Mouse (Mus musculus) splenic B cell, adult 2 months (primary cell): ENCODE results near the gene Apmap.

Experiments used
- DNase-seq: peaks from one replicate; pipeline ENCODE4 v3.0.0-alpha.2; 2011; ENCODE audit warnings: low read depth, low spot score
- H3K27me3 ChIP-seq: 2 replicates; pipeline ENCODE4 v1.6.1; 2012; ENCODE audit warnings: mild to moderate bottlenecking, low read length, moderate library complexity, mixed read lengths; ENCODE audit not compliant: control insufficient read depth, poor library complexity, insufficient read depth, severe bottlenecking
- H3K36me3 ChIP-seq: 2 replicates; pipeline ENCODE4 v1.6.1; 2012; ENCODE audit warnings: mild to moderate bottlenecking, low read length, moderate library complexity, mixed read lengths; ENCODE audit not compliant: control insufficient read depth, poor library complexity, insufficient read depth, severe bottlenecking

The Apmap gene

DNA sequence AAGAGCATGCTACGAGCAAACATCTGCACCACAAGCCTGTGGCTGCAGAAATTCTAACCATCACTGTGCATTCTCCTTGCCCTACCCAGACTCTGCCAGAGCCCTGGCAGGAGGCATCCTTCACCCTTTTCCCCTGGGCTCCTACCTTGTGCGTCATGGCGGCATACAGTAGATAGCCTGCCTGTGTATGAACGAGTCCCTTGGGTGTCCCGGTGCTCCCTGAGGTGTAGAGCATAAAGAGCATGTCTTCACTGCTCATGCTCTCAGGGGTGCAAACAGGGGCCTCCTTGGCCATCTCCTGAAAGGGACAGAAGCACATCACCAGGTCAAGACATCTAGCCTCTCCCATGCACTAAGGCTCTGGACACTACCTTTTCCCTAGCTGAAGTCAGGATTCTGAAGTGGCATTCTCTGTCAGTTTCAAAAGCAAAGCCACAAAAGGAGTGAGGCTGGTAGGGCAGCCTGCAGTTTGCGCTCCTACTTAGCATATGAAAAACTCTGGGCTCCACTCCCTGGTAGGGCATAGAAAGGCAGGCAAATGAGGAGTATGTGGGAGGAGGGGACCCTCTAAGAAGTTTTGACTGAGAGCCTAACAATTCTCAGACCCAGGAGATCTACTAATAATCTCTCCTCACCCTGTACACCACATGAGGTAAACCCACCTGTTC is 29.5 kb upstream of the Apmap start:
- H3K36me3 ChIP-seq, result peaks cover 23% of the 10 kb centered on the region
- no peaks in the 10 kb centered on the region for H3K27me3 ChIP-seq
- DNase-seq, result no peak

DNA sequence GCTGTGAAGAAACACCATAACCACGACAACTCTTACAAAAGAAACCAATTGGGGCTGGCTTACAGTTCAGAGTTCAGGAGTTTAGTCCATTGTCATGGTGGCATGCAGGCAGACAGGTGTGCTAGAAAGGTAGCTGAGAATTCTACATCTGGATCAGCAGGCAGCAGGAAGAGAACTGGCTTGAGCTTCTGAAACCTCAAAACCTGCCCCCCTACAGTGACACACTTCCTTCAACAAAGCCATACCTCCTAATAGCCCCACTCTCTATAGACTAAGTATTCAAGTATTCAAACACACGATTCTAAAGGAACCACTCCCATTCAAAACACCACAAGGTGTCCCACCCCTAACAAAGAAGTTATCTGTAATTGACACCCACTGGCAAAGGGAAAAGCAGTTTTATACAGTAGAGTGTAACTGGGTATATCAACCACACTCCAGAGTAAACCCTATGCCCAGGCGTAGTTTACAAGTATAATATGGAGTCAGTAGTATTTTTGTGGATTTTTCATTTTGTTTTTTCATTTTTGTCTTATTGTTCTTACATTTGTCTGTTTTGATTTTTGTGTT is 27.6 kb upstream of the Apmap start:
- no peaks in the 10 kb centered on the region for H3K27me3 ChIP-seq
- H3K36me3 ChIP-seq, result peaks cover 21% of the 10 kb centered on the region
- no peak for DNase-seq

DNA sequence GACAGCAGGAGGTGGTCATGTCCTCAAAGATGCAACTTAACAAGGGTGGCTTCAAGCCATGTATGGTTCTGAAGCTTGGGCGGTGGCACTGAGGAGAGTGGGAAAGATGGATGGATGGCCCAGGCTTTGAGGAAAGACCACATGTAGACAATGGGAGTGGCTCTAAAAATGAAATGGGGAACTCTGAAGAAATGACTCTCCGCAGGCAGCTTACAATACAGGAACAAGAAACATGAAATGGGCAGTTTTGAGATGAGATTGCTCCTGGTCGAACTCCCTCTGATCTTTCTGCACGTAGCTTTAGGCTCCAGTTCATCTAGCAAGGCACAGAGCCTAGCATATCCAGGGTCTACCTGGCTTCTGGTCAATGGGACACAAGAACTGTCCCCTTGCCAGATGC is 20.9 kb upstream of the Apmap start:
- H3K36me3 ChIP-seq, result peaks cover 15% of the 10 kb centered on the region
- no peaks in the 10 kb centered on the region for H3K27me3 ChIP-seq
- DNase-seq, result no peak

DNA sequence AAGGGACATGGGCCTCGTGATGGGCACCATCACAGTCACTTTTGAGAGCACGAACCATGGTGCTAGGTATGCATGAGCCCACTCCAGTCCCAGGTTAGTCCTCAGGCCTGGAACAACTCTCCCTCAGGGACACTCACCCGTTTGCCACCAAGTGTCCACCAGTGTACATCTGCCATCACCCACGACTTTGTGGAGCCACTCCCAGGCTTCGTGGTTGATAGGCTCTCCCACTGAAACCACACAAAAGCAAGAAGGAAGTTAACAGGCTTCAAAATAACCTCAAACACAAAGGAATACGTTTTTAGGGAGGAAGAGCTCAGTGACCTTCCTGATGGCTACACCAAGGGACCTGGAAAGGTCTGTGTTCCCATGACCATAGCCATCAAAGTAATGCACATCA is 18.8 kb upstream of the Apmap start:
- H3K27me3 ChIP-seq, result no peaks in the 10 kb centered on the region
- no peak for DNase-seq
- peaks cover 14% of the 10 kb centered on the region for H3K36me3 ChIP-seq

DNA sequence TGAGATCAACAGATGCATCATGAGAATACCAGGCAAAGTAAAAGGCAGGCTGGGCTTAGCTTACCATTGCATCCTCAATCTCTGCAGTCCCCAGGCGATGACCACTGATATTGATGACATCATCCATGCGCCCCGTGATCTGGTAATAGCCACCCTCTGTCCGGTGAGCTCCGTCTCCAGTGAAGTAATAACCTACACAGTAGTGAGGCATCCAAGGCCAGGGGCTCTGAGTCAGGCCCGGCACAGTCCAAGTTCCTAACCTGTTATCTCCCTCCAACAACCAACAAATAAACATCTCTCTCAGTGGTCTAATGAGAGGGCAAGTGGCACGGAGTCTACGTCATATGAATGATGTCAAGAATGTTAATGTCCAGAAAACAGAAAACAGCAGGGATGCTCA is 16.6 kb upstream of the Apmap start:
- peaks cover 15% of the 10 kb centered on the region for H3K36me3 ChIP-seq
- DNase-seq, result no peak

DNA sequence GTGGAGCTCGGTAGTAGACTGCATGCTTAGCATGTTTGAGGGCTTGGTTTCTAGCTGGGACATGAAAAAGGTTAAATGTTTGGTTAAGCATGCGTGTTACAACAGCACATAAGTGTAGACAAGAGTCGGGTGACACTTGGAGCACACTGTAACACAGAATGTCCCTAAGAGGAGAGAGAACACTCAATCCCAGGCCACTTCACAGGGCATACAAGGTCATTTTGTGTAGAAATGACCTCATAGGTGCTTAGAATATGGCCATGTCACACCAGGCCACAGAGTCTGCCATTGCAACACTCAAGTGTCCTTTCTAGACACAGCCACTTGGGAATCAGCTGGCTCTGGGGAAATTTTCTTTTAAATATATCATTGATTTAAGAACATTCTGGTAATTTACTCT is 15.6 kb upstream of the Apmap start:
- DNase-seq, result no peak
- H3K36me3 ChIP-seq, result peaks cover 21% of the 10 kb centered on the region
- no peaks in the 10 kb centered on the region for H3K27me3 ChIP-seq

More for the DNA sequence above, 16.6 kb upstream of the Apmap start:
- H3K27me3 ChIP-seq, result no peaks in the 10 kb centered on the region

DNA sequence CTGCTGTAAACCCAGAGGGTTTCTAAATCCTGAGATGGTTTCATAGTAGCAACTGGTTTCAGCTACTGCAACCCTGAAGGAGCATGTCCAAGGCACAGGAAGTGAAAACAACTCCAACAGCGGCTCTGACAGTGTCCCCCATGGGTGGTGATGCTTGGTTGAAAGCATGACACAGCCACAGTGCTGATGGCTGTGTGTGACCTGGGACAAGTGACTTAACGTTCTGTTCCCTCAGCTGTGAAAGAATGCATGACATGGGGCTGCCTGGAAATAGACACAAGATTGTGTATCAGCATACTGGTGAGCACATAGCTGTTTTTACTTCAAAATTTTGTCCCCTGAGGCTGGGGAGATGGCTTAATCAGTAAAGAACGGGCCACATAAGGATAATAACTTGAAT is 13.3 kb upstream of the Apmap start:
- no peak for DNase-seq
- Histone ChIP-seq H3K27me3 (no peaks in the 10 kb centered on the region), H3K36me3 (peaks cover 16% of the 10 kb centered on the region)

DNA sequence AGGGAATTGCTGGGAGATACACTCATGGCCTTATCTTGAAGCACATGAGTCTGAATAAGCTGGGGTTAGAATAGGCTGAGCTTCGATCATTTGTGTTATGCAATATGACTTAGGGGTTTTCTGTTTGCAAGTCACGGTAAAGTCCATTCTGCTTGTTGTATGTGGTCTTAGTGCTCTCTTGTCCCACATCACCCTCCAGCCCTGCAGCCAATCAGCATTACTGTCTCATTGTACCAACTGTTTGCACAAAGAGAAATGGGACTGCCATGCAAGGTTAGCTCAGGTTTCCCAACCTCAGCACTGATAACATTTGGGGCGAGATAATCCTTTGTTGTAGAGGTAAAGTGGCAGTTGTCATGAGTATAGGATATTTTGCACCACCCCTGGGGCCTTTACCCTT is 1.7 kb upstream of the Apmap start:
- H3K27me3 ChIP-seq, result no peaks in the 10 kb centered on the region
- DNase-seq, result no peak
- no peaks in the 10 kb centered on the region for H3K36me3 ChIP-seq

DNA sequence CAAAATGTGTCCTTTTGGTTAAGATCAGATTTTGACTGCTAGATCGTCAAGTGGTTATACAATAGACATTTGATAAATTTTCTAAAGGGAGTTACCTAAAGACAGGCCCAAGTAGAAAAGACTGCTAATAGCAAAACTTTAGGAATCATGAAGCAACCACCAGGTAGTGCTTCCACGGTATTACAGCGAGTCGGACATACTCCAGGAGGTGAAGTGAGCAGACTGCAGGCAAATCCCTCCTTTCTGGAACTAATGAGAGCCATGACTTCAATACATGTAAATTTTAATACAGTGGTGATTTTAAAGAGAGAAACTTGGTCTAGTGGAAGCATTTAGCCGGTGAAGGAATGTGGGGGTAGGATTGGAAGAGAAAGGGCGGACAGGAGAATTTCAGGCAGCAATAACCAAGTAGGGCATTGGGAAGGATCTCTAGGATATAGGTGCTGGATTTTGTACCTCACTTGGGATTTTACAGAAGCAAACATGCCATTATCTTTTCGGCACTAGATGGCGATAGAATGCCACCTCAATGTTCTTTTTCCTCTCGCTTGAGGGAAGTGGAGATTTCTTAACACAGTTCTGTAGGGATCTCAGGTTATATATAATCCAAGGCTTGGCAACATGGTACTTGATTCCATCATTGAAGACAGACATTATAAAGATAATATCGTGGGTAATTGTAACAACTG is 649 bp upstream of the Apmap start:
- H3K36me3 ChIP-seq, result no peaks in the 10 kb centered on the region
- peak; percentile 85 for DNase-seq
- no peaks in the 10 kb centered on the region for H3K27me3 ChIP-seq

DNA sequence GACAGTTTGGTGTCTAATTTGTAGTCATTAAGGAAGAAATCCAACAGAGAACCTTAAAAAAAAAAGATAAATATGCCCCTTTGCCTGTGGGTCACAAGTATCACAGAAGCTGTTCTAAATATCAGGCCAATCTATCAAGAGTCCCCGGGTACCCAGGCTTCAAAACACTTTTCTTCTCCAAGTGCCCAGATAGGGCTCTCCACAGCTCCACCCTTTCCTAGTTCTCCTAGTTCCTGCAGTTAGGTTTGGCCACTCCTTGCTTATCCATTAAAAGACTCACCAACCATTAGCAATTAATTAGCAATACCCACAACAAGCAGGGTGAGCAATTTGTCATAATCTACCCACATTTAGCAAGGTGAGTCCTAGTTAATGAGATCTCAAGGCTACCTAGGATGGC is 1.3 kb downstream of the Apmap start:
- H3K36me3 ChIP-seq, result no peaks in the 10 kb centered on the region
- DNase-seq, result no peak
- no peaks in the 10 kb centered on the region for H3K27me3 ChIP-seq

DNA sequence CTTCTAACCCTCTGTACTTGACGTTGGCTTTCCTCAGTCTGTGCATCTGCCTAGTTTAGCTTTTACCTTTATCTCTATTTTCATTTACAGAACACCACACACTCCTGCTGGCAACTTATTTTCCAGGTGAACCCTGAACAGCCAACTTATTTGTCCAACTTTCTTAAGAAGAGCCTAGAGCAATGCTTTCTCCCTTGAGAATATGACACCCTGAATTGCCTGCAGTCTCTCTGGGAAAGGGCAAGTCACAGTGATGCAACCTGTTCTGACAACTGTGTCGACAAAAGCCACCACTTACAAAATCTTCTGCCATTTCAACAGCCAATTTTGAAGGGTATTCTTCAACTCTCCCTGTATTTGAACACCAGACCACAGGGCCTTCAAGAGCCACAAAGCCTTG is 3.6 kb downstream of the Apmap start:
- no peaks in the 10 kb centered on the region for H3K27me3 ChIP-seq
- no peaks in the 10 kb centered on the region for H3K36me3 ChIP-seq
- no peak for DNase-seq

DNA sequence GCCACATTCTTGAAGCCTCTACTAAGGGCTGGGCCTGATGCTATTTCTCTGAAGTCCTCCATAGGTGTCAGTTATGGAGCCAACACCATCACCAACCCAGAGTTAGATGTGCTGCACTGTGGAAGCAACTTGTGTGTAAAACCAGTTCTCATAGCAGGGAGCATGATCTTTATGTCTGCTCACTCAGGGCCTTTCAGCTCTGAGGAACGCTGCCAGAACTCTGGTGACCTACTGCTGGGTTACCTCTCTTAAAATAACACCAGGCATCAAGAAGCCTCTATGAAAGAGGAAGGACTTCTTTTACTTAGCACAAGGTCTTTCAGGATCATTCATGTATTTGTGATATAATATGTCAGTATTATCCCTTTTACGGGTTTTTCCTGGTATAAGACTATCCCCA is 6.2 kb downstream of the Apmap start:
- Histone ChIP-seq H3K36me3 (no peaks in the 10 kb centered on the region; the same call in 1 of the 2 replicates), H3K27me3 (no peaks in the 10 kb centered on the region)
- no peak for DNase-seq

DNA sequence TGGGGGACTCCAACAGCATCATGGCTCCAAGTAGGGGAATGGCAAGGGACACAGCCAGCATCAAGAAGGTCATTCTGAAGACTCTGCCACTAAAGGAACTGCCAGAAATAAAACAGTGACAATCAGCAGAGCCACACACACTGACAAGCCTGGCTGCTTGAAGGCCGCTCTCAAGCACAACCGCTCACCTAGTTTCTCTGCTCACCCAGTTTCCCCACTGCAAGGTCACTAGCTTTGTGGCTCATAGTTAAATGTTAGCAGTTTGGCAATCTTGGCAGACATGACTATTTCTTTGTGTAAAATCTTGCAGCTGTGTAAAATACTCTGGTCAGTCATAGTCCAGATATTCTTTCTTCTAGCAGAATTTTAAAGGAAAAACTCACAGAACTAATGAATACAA is 8.1 kb downstream of the Apmap start:
- H3K36me3 ChIP-seq, result no peaks in the 10 kb centered on the region; the same call in 1 of the 2 replicates
- DNase-seq, result no peak
- H3K27me3 ChIP-seq, result no peaks in the 10 kb centered on the region

DNA sequence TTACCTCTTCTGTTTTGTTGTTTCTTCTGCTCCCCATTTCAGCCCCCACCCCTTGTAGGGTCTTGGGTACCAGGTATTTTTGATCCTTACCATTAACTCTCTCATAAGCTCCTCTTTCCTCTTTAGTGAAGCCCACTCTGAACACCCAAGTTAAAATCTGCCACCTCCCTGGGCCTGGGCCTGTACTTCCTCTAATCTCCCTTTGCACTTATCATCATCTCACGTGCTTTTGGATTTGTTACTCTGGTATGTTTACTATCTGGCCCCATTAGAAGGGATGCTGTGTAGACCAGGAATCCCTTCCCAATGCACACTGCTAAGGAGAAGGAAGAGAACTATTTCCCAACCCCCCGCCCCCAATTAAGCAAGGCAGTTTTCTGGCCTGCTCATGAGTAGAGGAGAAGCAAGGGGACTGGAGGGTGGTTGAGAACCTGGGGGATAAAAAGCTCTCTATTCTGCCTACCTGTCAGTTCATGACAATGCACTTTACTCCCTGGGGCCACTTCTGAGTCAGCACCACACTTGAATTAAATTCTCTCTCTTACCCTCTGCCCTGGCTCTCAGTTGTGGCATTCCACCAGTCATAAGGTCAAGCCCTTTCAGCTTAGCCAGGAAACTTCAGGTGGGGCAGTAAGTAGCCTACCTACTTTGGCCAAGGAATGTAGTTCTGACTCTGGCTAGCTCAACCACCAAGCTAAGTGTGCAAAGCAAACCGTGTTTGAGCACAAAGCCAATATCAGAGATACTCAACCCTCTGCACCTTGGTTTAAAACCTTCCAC is 12.8 kb downstream of the Apmap start:
- no peak for DNase-seq
- H3K27me3 ChIP-seq, result no peaks in the 10 kb centered on the region
- H3K36me3 ChIP-seq, result peaks cover 3% of the 10 kb centered on the region; the same call in 1 of the 2 replicates

DNA sequence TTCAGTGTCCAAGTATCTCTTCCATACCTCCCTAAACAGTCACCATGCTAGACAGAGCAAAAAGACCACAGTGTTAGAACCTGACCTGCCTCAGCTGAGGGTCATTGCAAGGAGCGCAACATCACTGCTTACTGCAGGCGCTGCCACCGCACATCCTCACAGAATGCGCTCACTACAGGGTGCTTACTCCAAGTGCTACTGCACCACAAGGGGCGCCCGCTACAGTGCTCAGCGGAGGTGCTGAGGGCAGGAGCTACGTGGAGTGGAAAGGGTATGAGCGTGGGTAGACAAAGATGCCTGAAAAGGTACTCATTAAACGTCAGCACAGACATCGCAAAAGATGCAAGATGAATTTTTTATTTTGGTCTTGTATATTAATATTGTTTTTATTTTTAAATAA is 19.3 kb downstream of the Apmap start:
- H3K36me3 ChIP-seq, result peaks cover 7% of the 10 kb centered on the region; the same call in 1 of the 2 replicates
- no peak for DNase-seq
- H3K27me3 ChIP-seq, result no peaks in the 10 kb centered on the region
